Mouse (Mus musculus) olfactory bulb, adult 2 months (tissue): ENCODE results near the gene Pram1. TPM values are rescaled to one million over a fixed set of nuclear protein-coding genes. Genes with fewer than 3 reads are reported as not detected.
"Not testable (repeated sequence)": the region's sequence is repeated elsewhere in the genome, so short reads cannot be mapped to it uniquely, and the experiment has no call there.

ENCODE experiments used
- H3K27ac ChIP-seq: fragments of 200-500 bp; 2 replicates; pipeline ENCODE4 v1.5.1; 2012; ENCODE audit warnings: low read depth, low read length; ENCODE audit not compliant: insufficient read depth
- H3K4me1 ChIP-seq: fragments of 200-500 bp; 2 replicates; pipeline ENCODE4 v1.6.1; 2012; ENCODE audit warnings: low read length; ENCODE audit not compliant: control insufficient read depth, insufficient read depth
- H3K4me3 ChIP-seq: fragments of 200-500 bp; 2 replicates; pipeline ENCODE4 v1.5.1; 2012; ENCODE audit warnings: mild to moderate bottlenecking, low read depth, low read length, moderate library complexity; ENCODE audit not compliant: insufficient read depth
- CTCF ChIP-seq: fragments of 200-500 bp; IDR thresholded peaks from 2 replicates; pipeline ENCODE4 v1.5.1; 2012; ENCODE audit warnings: low read depth, mild to moderate bottlenecking, low read length, moderate library complexity; ENCODE audit not compliant: insufficient read depth
- POLR2A ChIP-seq: fragments of 200-500 bp; IDR thresholded peaks from 2 replicates; pipeline ENCODE4 v1.6.1; 2012; ENCODE audit warnings: mild to moderate bottlenecking, low read depth, low read length, moderate library complexity; ENCODE audit not compliant: insufficient read depth
- WGBS: fragments of 180-500 bp; shearing (Covaris S2); methylation state at CpG from one replicate; pipeline ENCODE4 v1.1.7; 2018; 5-methylcytosine and 5-hydroxymethylcytosine counted together
- polyA plus RNA-seq: library from polyadenylated mRNA; stranded (reverse); fragments of >200 nt; gene quantifications from 2 replicates; pipeline ENCODE4 v1.2.4, GENCODE M21; 2012; ENCODE audit warnings: low replicate concordance; ENCODE audit not compliant: missing spikeins, insufficient read depth, insufficient read length

The Pram1 gene
- polyA plus RNA-seq, result not detected in 2 replicates

GRCm38 (mm10) chr17:33637516-33638276, at the start of gene Pram1:
Gene Pram1 (plus strand): TSS chr17:33638056.
- 81% methylated on average over 4 of the region's 4 CpGs for WGBS
- Histone ChIP-seq H3K4me1 (no peaks in the 10 kb centered on the region; the same call in 1 of the 2 replicates), H3K4me3 (no peak within 1 kb of the TSS), H3K27ac (no peak within 1 kb of the TSS)
- TF ChIP-seq CTCF (no peak), POLR2A (no peak)

GRCm38 (mm10) chr17:33597271-33597670, 40.6 kb upstream of the Pram1 start:
- H3K4me1 ChIP-seq, result no peaks in the 10 kb centered on the region; the same call in 1 of the 2 replicates
- no peak for TF ChIP-seq POLR2A
- TF ChIP-seq CTCF, result no peak
- H3K4me3 ChIP-seq, result no peak overlapping the region
- no peak overlapping the region for H3K27ac ChIP-seq

GRCm38 (mm10) chr17:33598506-33598905, 39.4 kb upstream of the Pram1 start:
- WGBS, result 84% methylated on average over 5 of the region's 5 CpGs
- TF ChIP-seq CTCF, result no peak
- no peak for TF ChIP-seq POLR2A
- H3K27ac ChIP-seq, result no peak overlapping the region
- no peak overlapping the region for H3K4me3 ChIP-seq
- H3K4me1 ChIP-seq, result no peaks in the 10 kb centered on the region; the same call in 1 of the 2 replicates

- Histone ChIP-seq H3K27ac (no peak overlapping the region), H3K4me3 (no peak overlapping the region), H3K4me1 (no peaks in the 10 kb centered on the region; the same call in 1 of the 2 replicates)
- 66% methylated on average over 8 of the region's 8 CpGs for WGBS
- TF ChIP-seq CTCF (no peak), POLR2A (no peak)
Observed at GRCm38 (mm10) chr17:33599836-33600475, 37.9 kb upstream of the Pram1 start.

- no peaks in the 10 kb centered on the region; the same call in 1 of the 2 replicates for H3K4me1 ChIP-seq
- WGBS, result 80% methylated on average over 3 of the region's 3 CpGs
- no peak overlapping the region for H3K27ac ChIP-seq
- H3K4me3 ChIP-seq, result no peak overlapping the region
- TF ChIP-seq CTCF (no peak), POLR2A (no peak)
Observed at GRCm38 (mm10) chr17:33600831-33601230, 37.0 kb upstream of the Pram1 start.

- 87% methylated on average over 12 of the region's 12 CpGs for WGBS
- Histone ChIP-seq H3K27ac (no peak overlapping the region), H3K4me3 (no peak overlapping the region)
Observed at GRCm38 (mm10) chr17:33601947-33602346, 35.9 kb upstream of the Pram1 start.

GRCm38 (mm10) chr17:33607273-33607672, 30.6 kb upstream of the Pram1 start:
- no peak for TF ChIP-seq POLR2A
- no peak for TF ChIP-seq CTCF
- H3K4me1 ChIP-seq, result no peaks in the 10 kb centered on the region
- H3K4me3 ChIP-seq, result no peak overlapping the region
- WGBS, result 90% methylated on average over 2 of the region's 2 CpGs
- no peak overlapping the region for H3K27ac ChIP-seq

More at GRCm38 (mm10) chr17:33601947-33602346, 35.9 kb upstream of the Pram1 start:
- H3K4me1 ChIP-seq, result no peaks in the 10 kb centered on the region; the same call in 1 of the 2 replicates
- TF ChIP-seq CTCF (no peak), POLR2A (no peak)

- Histone ChIP-seq H3K4me3 (no peak overlapping the region), H3K27ac (no peak overlapping the region), H3K4me1 (no peaks in the 10 kb centered on the region)
- WGBS, result 84% methylated on average over 7 of the region's 7 CpGs
- no peak for TF ChIP-seq CTCF
- no peak for TF ChIP-seq POLR2A
Observed at GRCm38 (mm10) chr17:33610548-33610947, 27.3 kb upstream of the Pram1 start.

- 87% methylated on average over 5 of the region's 5 CpGs for WGBS
Observed at GRCm38 (mm10) chr17:33613726-33614125, 24.1 kb upstream of the Pram1 start.

More at GRCm38 (mm10) chr17:33613726-33614125, 24.1 kb upstream of the Pram1 start:
- not testable (repeated sequence) for H3K27ac ChIP-seq, H3K4me1 ChIP-seq, H3K4me3 ChIP-seq
